Mouse (Mus musculus): ENCODE data around the gene Eef1akmt3. TPM values are rescaled to one million over a fixed set of nuclear protein-coding genes. Genes with fewer than 3 reads are reported as not detected.

The Eef1akmt3 gene
- polyA plus RNA-seq, 1 experiment from 2014 or later: 0.29 TPM

DNA sequence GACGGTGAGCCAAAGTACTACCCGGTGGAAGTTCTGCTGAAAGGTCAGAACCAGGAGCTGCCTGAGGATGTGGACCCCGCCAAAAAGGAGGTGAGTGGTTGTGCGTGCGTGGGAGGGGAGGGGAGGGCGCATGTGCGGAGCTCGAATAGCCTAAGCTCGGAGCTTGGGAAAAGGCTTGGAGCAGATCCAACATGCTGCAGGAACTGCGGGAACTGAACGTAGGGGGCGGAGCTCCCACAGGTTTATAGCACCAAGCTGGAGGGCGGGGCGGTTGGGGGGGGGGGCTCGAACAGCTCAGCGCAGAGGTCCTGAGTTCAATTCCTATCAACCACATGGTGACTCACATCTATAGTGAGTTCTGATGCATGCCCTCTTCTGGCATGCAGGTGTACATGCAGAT, 22.9 kb downstream of the Eef1akmt3 start:
- Histone ChIP-seq H3K27me3 (ENCODE audit: control insufficient read depth, insufficient read depth, low read length) (no peaks in the 10 kb centered on the region), H3K9me3 (replicated peaks; ENCODE audit: control insufficient read depth, low read length) (no peaks in the 10 kb centered on the region), H3K36me3 (replicated peaks; ENCODE audit: control insufficient read depth, insufficient read depth, low read depth, low read length) (peaks cover 4% of the 10 kb centered on the region), H3K4me2 (ENCODE audit: low read depth, low read length) (no peak overlapping the region), H3K27ac (replicated peaks; ENCODE audit: low read depth, low read length) (no peak overlapping the region), H3K9ac (replicated peaks; ENCODE audit: low read length) (no peak overlapping the region), H3K4me3 (ENCODE audit: low read depth, low read length) (no peak overlapping the region), H3K4me1 (ENCODE audit: control insufficient read depth, insufficient read depth, low read length) (no peaks in the 10 kb centered on the region)
- ATAC-seq (replicated peaks; ENCODE audit: insufficient number of reproducible peaks, low FRiP score, low TSS enrichment, low read depth): no peak
- no peak for DNase-seq (ENCODE audit: low spot score)
- 78% methylated on average over 16 of the region's 16 CpGs for WGBS

- no peak for DNase-seq (ENCODE audit: low spot score)
These were observed 24.2 kb downstream of the Eef1akmt3 start for GRCm38 (mm10) chr10:127017071-127017470.

GRCm38 (mm10) chr10:127016488-127016887, 24.8 kb downstream of the Eef1akmt3 start:
- no peaks in the 10 kb centered on the region for H3K4me1 ChIP-seq (ENCODE audit: control insufficient read depth, insufficient read depth, low read length)
- no peaks in the 10 kb centered on the region for H3K27me3 ChIP-seq (ENCODE audit: control insufficient read depth, insufficient read depth, low read length)
- ATAC-seq (replicated peaks; ENCODE audit: insufficient number of reproducible peaks, low FRiP score, low TSS enrichment, low read depth): no peak
- WGBS: 52% methylated on average over 5 of the region's 5 CpGs
- no peak overlapping the region for H3K4me3 ChIP-seq (ENCODE audit: low read depth, low read length)
- H3K9ac ChIP-seq (replicated peaks; ENCODE audit: low read length): no peak overlapping the region; the same call in 1 of the 2 replicates
- H3K9me3 ChIP-seq (replicated peaks; ENCODE audit: control insufficient read depth, low read length): no peaks in the 10 kb centered on the region
- no peak overlapping the region for H3K27ac ChIP-seq (replicated peaks; ENCODE audit: low read depth, low read length)
- peak; percentile 49 for DNase-seq (ENCODE audit: low spot score)
- H3K36me3 ChIP-seq (replicated peaks; ENCODE audit: control insufficient read depth, insufficient read depth, low read depth, low read length): no peaks in the 10 kb centered on the region
- no peak overlapping the region for H3K4me2 ChIP-seq (ENCODE audit: low read depth, low read length)

More at GRCm38 (mm10) chr10:127017071-127017470, 24.2 kb downstream of the Eef1akmt3 start:
- H3K9ac ChIP-seq (replicated peaks; ENCODE audit: low read length): no peak overlapping the region; the same call in 1 of the 2 replicates
- no peaks in the 10 kb centered on the region for H3K27me3 ChIP-seq (ENCODE audit: control insufficient read depth, insufficient read depth, low read length)
- peaks cover 4% of the 10 kb centered on the region for H3K36me3 ChIP-seq (replicated peaks; ENCODE audit: control insufficient read depth, insufficient read depth, low read depth, low read length)
- H3K27ac ChIP-seq (replicated peaks; ENCODE audit: low read depth, low read length): no peak overlapping the region
- H3K4me3 ChIP-seq (ENCODE audit: low read depth, low read length): no peak overlapping the region
- H3K4me1 ChIP-seq (ENCODE audit: control insufficient read depth, insufficient read depth, low read length): no peaks in the 10 kb centered on the region
- no peak for ATAC-seq (replicated peaks; ENCODE audit: insufficient number of reproducible peaks, low FRiP score, low TSS enrichment, low read depth)
- H3K4me2 ChIP-seq (ENCODE audit: low read depth, low read length): no peak overlapping the region
- no peaks in the 10 kb centered on the region for H3K9me3 ChIP-seq (replicated peaks; ENCODE audit: control insufficient read depth, low read length)
- WGBS: 8% methylated on average over 2 of the region's 2 CpGs

DNA sequence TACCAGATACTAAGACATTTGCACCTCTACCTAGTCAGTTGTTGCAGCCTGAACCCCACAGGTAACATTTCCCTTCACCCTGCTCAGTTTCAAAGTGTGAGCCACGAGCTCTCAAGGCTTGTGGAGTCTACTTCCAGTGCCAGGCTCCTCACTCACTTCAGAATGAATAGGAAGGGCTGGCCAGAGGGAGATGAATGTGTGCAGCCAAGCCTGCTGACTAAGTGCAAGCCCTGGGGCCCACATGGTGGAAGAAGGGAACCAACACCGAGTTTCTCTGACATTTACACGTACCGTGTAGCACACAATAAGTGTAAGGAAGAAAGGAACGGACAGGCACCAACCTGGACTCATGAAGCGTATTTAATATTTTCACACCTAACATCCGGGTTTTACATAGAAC, 37.5 kb downstream of the Eef1akmt3 start:
- Histone ChIP-seq H3K4me2 (ENCODE audit: low read depth, low read length) (no peak overlapping the region), H3K9me3 (replicated peaks; ENCODE audit: control insufficient read depth, low read length) (no peaks in the 10 kb centered on the region), H3K27ac (replicated peaks; ENCODE audit: low read depth, low read length) (no peak overlapping the region), H3K4me1 (ENCODE audit: control insufficient read depth, insufficient read depth, low read length) (no peaks in the 10 kb centered on the region), H3K27me3 (ENCODE audit: control insufficient read depth, insufficient read depth, low read length) (no peaks in the 10 kb centered on the region), H3K36me3 (replicated peaks; ENCODE audit: control insufficient read depth, insufficient read depth, low read depth, low read length) (no peaks in the 10 kb centered on the region; the same call in 1 of the 2 replicates), H3K9ac (replicated peaks; ENCODE audit: low read length) (no peak overlapping the region), H3K4me3 (ENCODE audit: low read depth, low read length) (no peak overlapping the region)
- ATAC-seq (replicated peaks; ENCODE audit: insufficient number of reproducible peaks, low FRiP score, low TSS enrichment, low read depth): no peak
- DNase-seq (ENCODE audit: low spot score): no peak
- WGBS: 82% methylated on average over 7 of the region's 7 CpGs

DNA sequence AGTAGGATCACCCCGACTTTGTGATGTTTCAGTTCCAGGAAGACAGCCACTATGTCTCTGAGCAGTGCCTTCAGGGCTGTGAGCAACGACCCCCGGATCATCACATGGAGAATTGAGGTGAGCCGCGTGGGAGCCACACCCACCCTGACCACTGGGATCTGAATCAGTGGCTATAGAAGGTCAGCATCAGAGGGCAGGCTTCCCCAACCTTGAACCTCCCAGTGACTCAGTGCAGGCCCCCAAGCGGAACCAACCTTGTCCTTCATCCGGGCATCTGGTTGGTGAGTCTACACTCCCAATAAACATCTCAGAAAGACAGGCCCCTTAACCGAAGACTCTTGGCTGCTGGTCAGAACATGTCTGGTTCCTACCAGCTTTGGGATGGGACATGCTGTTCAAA, 38.0 kb downstream of the Eef1akmt3 start:
- no peaks in the 10 kb centered on the region for H3K9me3 ChIP-seq (replicated peaks; ENCODE audit: control insufficient read depth, low read length)
- peaks cover 2% of the 10 kb centered on the region for H3K36me3 ChIP-seq (replicated peaks; ENCODE audit: control insufficient read depth, insufficient read depth, low read depth, low read length)
- H3K27me3 ChIP-seq (ENCODE audit: control insufficient read depth, insufficient read depth, low read length): no peaks in the 10 kb centered on the region
- H3K9ac ChIP-seq (replicated peaks; ENCODE audit: low read length): no peak overlapping the region
- H3K4me2 ChIP-seq (ENCODE audit: low read depth, low read length): no peak overlapping the region
- WGBS: 87% methylated on average over 8 of the region's 8 CpGs
- H3K4me1 ChIP-seq (ENCODE audit: control insufficient read depth, insufficient read depth, low read length): no peaks in the 10 kb centered on the region
- DNase-seq (ENCODE audit: low spot score) (no peak), ATAC-seq (replicated peaks; ENCODE audit: insufficient number of reproducible peaks, low FRiP score, low TSS enrichment, low read depth) (no peak)
- H3K4me3 ChIP-seq (ENCODE audit: low read depth, low read length): no peak overlapping the region
- no peak overlapping the region for H3K27ac ChIP-seq (replicated peaks; ENCODE audit: low read depth, low read length)

DNA sequence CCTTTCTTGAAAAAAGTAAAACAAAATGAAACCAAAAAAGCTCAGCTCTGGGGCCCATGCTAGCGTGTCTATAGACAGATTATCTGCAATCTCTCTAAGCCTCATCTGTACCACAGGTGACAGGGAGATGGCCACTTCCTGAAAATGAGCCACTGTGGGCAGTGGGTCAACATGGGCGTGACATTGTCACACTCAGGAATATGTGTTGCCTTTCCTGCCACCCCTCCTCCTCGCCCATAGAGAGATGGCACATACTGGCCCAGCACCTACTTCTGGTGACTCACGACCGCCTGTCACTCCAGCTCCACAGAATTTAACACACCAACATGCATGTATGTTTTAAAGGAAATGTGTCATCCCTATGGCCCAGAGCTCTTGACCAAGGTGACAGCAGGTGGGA, 38.5 kb downstream of the Eef1akmt3 start:
- H3K9me3 ChIP-seq (replicated peaks; ENCODE audit: control insufficient read depth, low read length): no peaks in the 10 kb centered on the region
- H3K27me3 ChIP-seq (ENCODE audit: control insufficient read depth, insufficient read depth, low read length): no peaks in the 10 kb centered on the region
- no peak overlapping the region for H3K9ac ChIP-seq (replicated peaks; ENCODE audit: low read length)
- H3K27ac ChIP-seq (replicated peaks; ENCODE audit: low read depth, low read length): no peak overlapping the region
- no peak overlapping the region for H3K4me3 ChIP-seq (ENCODE audit: low read depth, low read length)
- ATAC-seq (replicated peaks; ENCODE audit: insufficient number of reproducible peaks, low FRiP score, low TSS enrichment, low read depth) (no peak), DNase-seq (ENCODE audit: low spot score) (no peak)
- H3K4me2 ChIP-seq (ENCODE audit: low read depth, low read length): no peak overlapping the region
- H3K36me3 ChIP-seq (replicated peaks; ENCODE audit: control insufficient read depth, insufficient read depth, low read depth, low read length): peaks cover 5% of the 10 kb centered on the region
- H3K4me1 ChIP-seq (ENCODE audit: control insufficient read depth, insufficient read depth, low read length): no peaks in the 10 kb centered on the region
- 90% methylated on average over 5 of the region's 5 CpGs for WGBS

- H3K9me3 ChIP-seq (replicated peaks; ENCODE audit: control insufficient read depth, low read length): no peaks in the 10 kb centered on the region
- no peak overlapping the region for H3K27ac ChIP-seq (replicated peaks; ENCODE audit: low read depth, low read length)
- 72% methylated on average over 1 of the region's 1 CpGs for WGBS
- H3K9ac ChIP-seq (replicated peaks; ENCODE audit: low read length): no peak overlapping the region
- H3K4me1 ChIP-seq (ENCODE audit: control insufficient read depth, insufficient read depth, low read length): no peaks in the 10 kb centered on the region
- H3K27me3 ChIP-seq (ENCODE audit: control insufficient read depth, insufficient read depth, low read length): no peaks in the 10 kb centered on the region
- no peak overlapping the region for H3K4me2 ChIP-seq (ENCODE audit: low read depth, low read length)
- no peak overlapping the region for H3K4me3 ChIP-seq (ENCODE audit: low read depth, low read length)
- no peak for ATAC-seq (replicated peaks; ENCODE audit: insufficient number of reproducible peaks, low FRiP score, low TSS enrichment, low read depth)
- peaks cover 8% of the 10 kb centered on the region for H3K36me3 ChIP-seq (replicated peaks; ENCODE audit: control insufficient read depth, insufficient read depth, low read depth, low read length)
- DNase-seq (ENCODE audit: low spot score): no peak
These were observed 39.3 kb downstream of the Eef1akmt3 start for GRCm38 (mm10) chr10:127002056-127002455.

DNA sequence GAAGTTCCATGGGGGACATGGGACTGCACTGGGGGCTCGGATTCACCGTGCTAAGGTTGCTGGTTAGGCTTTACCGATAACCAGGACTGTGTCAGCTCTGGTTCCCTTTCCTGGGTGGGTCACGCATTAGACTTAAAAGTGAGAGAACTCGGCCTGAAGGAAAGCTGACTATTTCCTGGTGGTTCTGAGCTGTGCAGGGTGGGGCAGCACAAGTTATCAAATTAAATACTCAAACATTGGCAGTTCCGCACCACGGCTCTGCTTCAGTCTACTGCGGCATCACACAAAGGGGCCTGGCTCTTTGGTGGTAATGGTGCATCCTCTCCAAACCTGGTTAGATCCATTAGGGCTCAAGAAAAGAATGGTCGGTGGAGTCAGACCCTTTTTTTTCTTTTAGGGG, 40.0 kb downstream of the Eef1akmt3 start:
- Histone ChIP-seq H3K36me3 (replicated peaks; ENCODE audit: control insufficient read depth, insufficient read depth, low read depth, low read length) (peaks cover 8% of the 10 kb centered on the region), H3K9ac (replicated peaks; ENCODE audit: low read length) (no peak overlapping the region), H3K9me3 (replicated peaks; ENCODE audit: control insufficient read depth, low read length) (no peaks in the 10 kb centered on the region), H3K27ac (replicated peaks; ENCODE audit: low read depth, low read length) (no peak overlapping the region), H3K4me3 (ENCODE audit: low read depth, low read length) (no peak overlapping the region), H3K4me2 (ENCODE audit: low read depth, low read length) (no peak overlapping the region), H3K27me3 (ENCODE audit: control insufficient read depth, insufficient read depth, low read length) (no peaks in the 10 kb centered on the region), H3K4me1 (ENCODE audit: control insufficient read depth, insufficient read depth, low read length) (no peaks in the 10 kb centered on the region)
- no peak for ATAC-seq (replicated peaks; ENCODE audit: insufficient number of reproducible peaks, low FRiP score, low TSS enrichment, low read depth)
- WGBS: 85% methylated on average over 9 of the region's 9 CpGs
- DNase-seq (ENCODE audit: low spot score): no peak
